Mouse (Mus musculus) hindbrain, embryonic 16.5 days (tissue): ENCODE results near the gene Wwc2. TPM values are rescaled to one million over a fixed set of nuclear protein-coding genes. Genes with fewer than 3 reads are reported as not detected.

ENCODE experiments used
- ATAC-seq: fragments of 200-750 bp; cut with Nextera tagmentation; 2 replicates; pipeline ENCODE4 v1.8.0; 2017; ENCODE audit warnings: moderate TSS enrichment, moderate library complexity
- H3K27ac ChIP-seq: fragments of 300-500 bp; sonication (generic); 2 replicates; pipeline ENCODE4 v1.5.1; 2014; ENCODE audit warnings: low read depth, mild to moderate bottlenecking, control low read depth, low read length, moderate library complexity
- H3K27me3 ChIP-seq: fragments of 300-500 bp; sonication (generic); replicated peaks from 2 replicates; pipeline ENCODE4 v1.6.1; 2014; ENCODE audit warnings: low read length; ENCODE audit not compliant: control insufficient read depth, insufficient read depth
- H3K36me3 ChIP-seq: fragments of 300-500 bp; sonication (generic); 2 replicates; pipeline ENCODE4 v1.6.1; 2014; ENCODE audit warnings: mild to moderate bottlenecking, low read length, moderate library complexity, mixed read lengths; ENCODE audit not compliant: control insufficient read depth, insufficient read depth
- H3K4me1 ChIP-seq: fragments of 300-500 bp; sonication (generic); 2 replicates; pipeline ENCODE4 v1.6.1; 2014; ENCODE audit warnings: low read depth, low read length; ENCODE audit not compliant: control insufficient read depth, insufficient read depth
- H3K4me2 ChIP-seq: fragments of 300-500 bp; sonication (generic); 2 replicates; pipeline ENCODE4 v1.6.1; 2014; ENCODE audit warnings: mild to moderate bottlenecking, low read length, control low read depth, moderate library complexity
- H3K4me3 ChIP-seq: fragments of 300-500 bp; sonication (generic); 2 replicates; pipeline ENCODE4 v1.5.1; 2014; ENCODE audit warnings: mild to moderate bottlenecking, low read length, control low read depth, moderate library complexity
- H3K9ac ChIP-seq: fragments of 300-500 bp; sonication (generic); 2 replicates; pipeline ENCODE4 v1.6.1; 2014; ENCODE audit warnings: low read depth, mild to moderate bottlenecking, control low read depth, low read length, moderate library complexity
- H3K9me3 ChIP-seq: fragments of 300-500 bp; sonication (generic); 2 replicates; pipeline ENCODE4 v1.6.1; 2014; ENCODE audit warnings: mild to moderate bottlenecking, low read length, moderate library complexity; ENCODE audit not compliant: control insufficient read depth
- WGBS: fragments of 180-500 bp; shearing (Covaris S2); extraction: QIAGEN DNeasy Blood & Tissue Kit; methylation state at CpG from one replicate; pipeline ENCODE4 v1.1.7; 2014; 5-methylcytosine and 5-hydroxymethylcytosine counted together
- polyA plus RNA-seq: library from polyadenylated mRNA; unstranded; fragments of >200 nt; fragmentation: Nextera tagmentation; extraction: Ambion mirVana; gene quantifications from 2 replicates; pipeline ENCODE4 v1.2.1, GENCODE M21; 2015

Gene Wwc2
- polyA plus RNA-seq, 1 experiment from 2014 or later = 5.4 TPM

GRCm38 (mm10) chr8:47936386-47936785, 54.3 kb downstream of the Wwc2 start:
- 52% methylated on average over 9 of the region's 9 CpGs for whole genome bisulfite sequencing

GRCm38 (mm10) chr8:47935461-47935860, 55.3 kb downstream of the Wwc2 start:
- Histone ChIP-seq H3K9me3 (no peaks in the 10 kb centered on the region), H3K36me3 (no peaks in the 10 kb centered on the region), H3K4me3 (no peak overlapping the region), H3K4me2 (no peak overlapping the region), H3K9ac (no peak overlapping the region), H3K27ac (no peak overlapping the region), H3K4me1 (peaks cover 11% of the 10 kb centered on the region), H3K27me3 (no peaks in the 10 kb centered on the region)
- WGBS = 89% methylated on average over 5 of the region's 5 CpGs
- no peak for ATAC-seq

More at GRCm38 (mm10) chr8:47936386-47936785, 54.3 kb downstream of the Wwc2 start:
- H3K4me1 ChIP-seq = peaks cover 11% of the 10 kb centered on the region
- H3K36me3 ChIP-seq = no peaks in the 10 kb centered on the region
- ATAC-seq = no peak
- no peak overlapping the region for H3K4me2 ChIP-seq
- H3K9ac ChIP-seq = no peak overlapping the region
- H3K27me3 ChIP-seq = no peaks in the 10 kb centered on the region
- no peak overlapping the region for H3K27ac ChIP-seq
- no peaks in the 10 kb centered on the region for H3K9me3 ChIP-seq
- H3K4me3 ChIP-seq = no peak overlapping the region

DNA sequence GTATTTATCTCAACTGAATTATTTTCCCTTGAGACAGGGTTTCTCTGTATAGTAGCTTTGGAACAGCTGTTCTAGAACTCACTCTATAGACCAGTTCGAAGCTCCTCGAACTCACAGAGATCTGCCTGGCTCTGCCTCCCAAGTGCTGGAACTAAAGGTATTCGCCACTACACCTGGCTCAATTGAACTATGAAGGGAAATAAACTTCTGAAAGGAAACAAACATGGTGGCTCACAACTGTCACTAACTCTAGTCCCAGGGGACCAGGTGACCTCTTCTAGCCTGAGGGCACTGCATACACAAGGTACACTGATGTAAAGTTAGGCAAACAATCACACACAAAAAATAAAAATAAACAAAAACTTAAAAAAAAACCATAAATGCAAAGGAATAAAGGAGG, 57.6 kb downstream of the Wwc2 start:
- Histone ChIP-seq H3K36me3 (no peaks in the 10 kb centered on the region), H3K9ac (no peak overlapping the region), H3K4me2 (no peak overlapping the region), H3K27ac (no peak overlapping the region), H3K9me3 (no peaks in the 10 kb centered on the region), H3K4me3 (no peak overlapping the region), H3K4me1 (peaks cover 11% of the 10 kb centered on the region), H3K27me3 (no peaks in the 10 kb centered on the region)
- WGBS = 95% methylated on average over 3 of the region's 3 CpGs
- ATAC-seq = no peak

DNA sequence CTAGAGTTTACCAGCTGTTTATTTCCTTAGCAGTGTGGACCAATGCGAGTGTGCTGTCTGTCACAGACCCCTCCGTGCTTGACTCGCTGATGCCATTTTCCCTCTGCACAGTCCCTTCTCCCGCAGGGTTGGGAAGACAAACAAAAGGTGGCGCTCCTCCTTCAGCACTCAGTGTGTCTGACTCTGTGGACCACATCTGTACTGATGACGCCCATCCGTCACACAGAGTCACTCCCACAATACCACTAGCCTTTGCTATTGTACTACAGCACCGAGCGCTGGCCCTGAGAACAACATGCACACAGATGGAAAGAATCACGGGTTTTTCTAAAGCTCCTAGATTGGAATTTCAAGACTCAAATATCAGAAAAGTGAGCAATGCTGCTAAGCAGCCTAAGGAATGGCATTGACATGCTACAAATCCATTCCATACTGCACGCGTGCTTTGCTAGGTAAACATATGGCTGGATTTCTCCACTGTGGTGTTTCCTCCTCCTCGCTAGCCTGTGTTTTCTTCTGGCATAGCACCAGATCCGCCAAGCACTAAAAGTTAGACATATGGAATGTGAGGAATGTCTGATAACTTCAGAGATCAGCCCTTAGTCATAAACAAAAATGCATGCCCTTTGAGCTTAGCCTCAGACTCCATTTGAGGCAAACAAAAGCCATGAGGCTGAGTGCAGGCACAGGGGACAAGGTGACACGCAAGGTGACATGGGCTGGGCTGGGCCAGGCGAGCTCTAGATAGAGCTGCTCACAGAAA, 58.5 kb downstream of the Wwc2 start:
- Histone ChIP-seq H3K9me3 (no peaks in the 10 kb centered on the region), H3K36me3 (no peaks in the 10 kb centered on the region), H3K27ac (no peak overlapping the region; the same call in 1 of the 2 replicates), H3K9ac (no peak overlapping the region), H3K4me3 (no peak overlapping the region), H3K4me2 (peak overlapping the region; percentile 39), H3K27me3 (no peaks in the 10 kb centered on the region), H3K4me1 (peaks cover 11% of the 10 kb centered on the region)
- 32% methylated on average over 16 of the region's 16 CpGs for WGBS
- ATAC-seq = peak; percentile 66

DNA sequence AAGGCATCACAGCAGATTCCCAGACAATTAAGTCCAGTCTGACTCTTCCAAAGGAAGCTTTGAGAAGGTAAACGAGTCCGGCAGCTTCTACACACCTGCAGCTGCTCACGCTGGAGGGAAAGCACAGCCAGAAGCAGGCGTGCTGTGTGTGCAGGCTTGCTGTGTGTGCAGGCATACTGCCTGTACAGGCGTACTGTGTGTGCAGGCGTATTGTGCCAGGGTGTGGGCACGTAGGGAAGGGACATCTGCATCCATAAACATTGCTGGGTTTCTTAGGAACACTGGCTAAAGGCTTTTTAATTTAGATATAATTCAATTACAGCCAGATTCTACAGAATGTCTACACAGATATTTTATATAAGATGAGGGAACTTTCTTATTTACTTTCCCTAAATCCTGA, 59.4 kb downstream of the Wwc2 start:
- Histone ChIP-seq H3K9me3 (no peaks in the 10 kb centered on the region), H3K36me3 (no peaks in the 10 kb centered on the region), H3K27me3 (no peaks in the 10 kb centered on the region), H3K9ac (no peak overlapping the region), H3K4me2 (no peak overlapping the region), H3K4me1 (peaks cover 11% of the 10 kb centered on the region), H3K4me3 (no peak overlapping the region), H3K27ac (no peak overlapping the region)
- no peak for ATAC-seq
- WGBS = 82% methylated on average over 7 of the region's 7 CpGs

GRCm38 (mm10) chr8:47929615-47930014, 61.1 kb downstream of the Wwc2 start:
- ATAC-seq = no peak
- H3K4me1 ChIP-seq = peaks cover 11% of the 10 kb centered on the region
- no peaks in the 10 kb centered on the region for H3K36me3 ChIP-seq

GRCm38 (mm10) chr8:47928604-47929185, 62.0 kb downstream of the Wwc2 start:
- Histone ChIP-seq H3K9me3 (no peaks in the 10 kb centered on the region), H3K9ac (no peak overlapping the region), H3K4me3 (no peak overlapping the region), H3K27ac (no peak overlapping the region), H3K27me3 (no peaks in the 10 kb centered on the region), H3K4me1 (peaks cover 11% of the 10 kb centered on the region), H3K36me3 (no peaks in the 10 kb centered on the region), H3K4me2 (no peak overlapping the region)
- WGBS = 85% methylated on average over 12 of the region's 12 CpGs
- no peak for ATAC-seq

More at GRCm38 (mm10) chr8:47929615-47930014, 61.1 kb downstream of the Wwc2 start:
- H3K27ac ChIP-seq = no peak overlapping the region
- H3K9ac ChIP-seq = no peak overlapping the region
- WGBS = 92% methylated on average over 12 of the region's 12 CpGs
- H3K4me2 ChIP-seq = no peak overlapping the region
- no peak overlapping the region for H3K4me3 ChIP-seq
- H3K9me3 ChIP-seq = no peaks in the 10 kb centered on the region
- H3K27me3 ChIP-seq = no peaks in the 10 kb centered on the region

DNA sequence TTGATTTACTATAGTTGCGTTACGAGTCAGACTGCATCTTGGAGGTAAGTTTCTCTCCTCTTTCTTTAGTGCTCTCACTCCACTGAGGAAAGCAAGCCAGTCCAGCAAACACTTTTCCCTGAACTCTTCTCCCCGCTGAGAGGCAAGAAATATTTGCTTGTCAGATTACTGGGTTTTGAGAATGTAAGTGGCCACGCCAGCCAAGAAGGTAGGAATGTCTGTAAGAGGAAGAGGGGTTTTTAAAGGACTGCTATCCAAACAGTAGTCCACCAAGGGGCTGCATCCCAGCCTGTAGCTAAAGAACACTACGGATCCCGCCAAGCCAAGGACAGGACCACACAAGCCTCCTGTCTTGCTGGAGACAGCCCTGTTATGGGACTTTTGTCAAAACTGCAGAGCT, 65.8 kb downstream of the Wwc2 start:
- WGBS = 85% methylated on average over 6 of the region's 6 CpGs
- H3K4me3 ChIP-seq = no peak overlapping the region
- no peaks in the 10 kb centered on the region for H3K9me3 ChIP-seq
- ATAC-seq = no peak
- H3K4me2 ChIP-seq = no peak overlapping the region
- no peaks in the 10 kb centered on the region for H3K27me3 ChIP-seq
- no peaks in the 10 kb centered on the region for H3K4me1 ChIP-seq
- no peak overlapping the region for H3K9ac ChIP-seq
- H3K36me3 ChIP-seq = no peaks in the 10 kb centered on the region
- H3K27ac ChIP-seq = no peak overlapping the region

DNA sequence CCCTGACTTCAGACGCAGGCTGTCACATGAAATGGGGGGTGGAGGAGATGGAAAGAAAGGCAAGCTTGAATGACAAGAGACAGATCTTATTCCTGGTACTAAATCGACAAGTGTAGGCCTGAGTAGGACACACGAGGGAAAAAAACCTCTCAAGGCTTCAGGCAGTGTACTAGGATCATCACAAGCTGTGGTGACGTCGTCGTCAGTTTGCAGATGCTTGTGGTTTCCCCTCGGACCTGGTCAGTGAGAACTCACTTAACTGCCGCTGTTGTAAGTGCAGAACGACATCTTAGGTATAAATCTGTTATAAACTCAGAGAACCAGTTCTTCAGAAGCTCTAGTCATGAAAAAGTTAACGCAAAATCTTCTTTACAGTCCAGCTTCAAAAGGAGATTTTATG, 67.9 kb downstream of the Wwc2 start:
- ATAC-seq = no peak
- Histone ChIP-seq H3K4me1 (no peaks in the 10 kb centered on the region), H3K9ac (no peak overlapping the region), H3K27ac (no peak overlapping the region), H3K9me3 (no peaks in the 10 kb centered on the region), H3K36me3 (no peaks in the 10 kb centered on the region), H3K27me3 (no peaks in the 10 kb centered on the region), H3K4me3 (no peak overlapping the region), H3K4me2 (no peak overlapping the region)
- WGBS = 86% methylated on average over 10 of the region's 10 CpGs
